Mouse (Mus musculus): ENCODE measurements around the gene Sh3bp1. TPM values are rescaled to one million over a fixed set of nuclear protein-coding genes. Genes with fewer than 3 reads are reported as not detected.

Sh3bp1 gene
- total and polyA plus RNA-seq, 3 experiments, result 34.1 to 1,400 (median 207) TPM

DNA sequence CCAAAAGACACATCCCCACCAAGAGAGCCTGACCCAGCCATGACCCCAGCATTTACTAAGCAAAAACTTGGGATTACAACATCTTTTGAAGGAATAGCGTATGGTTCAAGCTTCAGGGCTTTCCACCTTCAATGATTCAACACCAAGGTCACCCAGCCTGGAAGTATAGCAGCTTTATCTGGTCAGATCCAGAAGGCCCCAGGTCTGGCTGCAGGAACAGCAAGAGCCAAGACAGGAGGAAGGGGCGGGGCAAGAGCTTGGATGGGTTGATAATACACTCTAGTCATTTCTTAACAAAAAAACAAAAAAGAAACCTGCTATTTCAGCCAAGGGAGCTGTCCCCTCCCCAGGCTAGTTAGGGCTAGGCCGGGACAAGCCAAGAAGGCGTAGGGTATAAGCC, 2.1 kb upstream of the Sh3bp1 start:
- Histone ChIP-seq H3K36me3 (replicated peaks) (peaks cover 61% of the 10 kb centered on the region), H3K9me3 (replicated peaks) (no peaks in the 10 kb centered on the region), H3K4me3 (ENCODE audit: low read depth, low read length) (peak overlapping the region; percentile 96; the same call in 1 of the 2 replicates), H3K27me3 (ENCODE audit: insufficient read depth, low read length) (no peaks in the 10 kb centered on the region), H3K4me1 (ENCODE audit: insufficient read depth, low read depth, low read length) (peaks cover 87% of the 10 kb centered on the region)
- DNase-seq (ENCODE audit: low spot score) (no peak), ATAC-seq (ENCODE audit: extremely low read depth, insufficient number of reproducible peaks, low FRiP score, poor library complexity, severe bottlenecking) (no peak)
- TF ChIP-seq GATA2 (IDR thresholded peaks at IDR 0.05; ENCODE audit: borderline replicate concordance, low read depth, low read length) (no peak), GATA1 (IDR thresholded peaks at IDR 0.05; ENCODE audit: borderline replicate concordance, low read length) (no peak), CTCF (IDR thresholded peaks at IDR 0.05; ENCODE audit: low read depth, low read length) (no peak), POLR2AphosphoS5 (IDR thresholded peaks at IDR 0.05; ENCODE audit: insufficient replicate concordance, low read depth, low read length) (no peak)

GRCm38 (mm10) chr15:78898507-78899001, 1.0 kb upstream of the Sh3bp1 start:
- ATAC-seq (ENCODE audit: extremely low read depth, insufficient number of reproducible peaks, low FRiP score, poor library complexity, severe bottlenecking) (no peak), DNase-seq (ENCODE audit: low spot score) (no peak)
- Histone ChIP-seq H3K4me3 (ENCODE audit: low read depth, low read length) (peak overlapping the region; percentile 96), H3K27me3 (ENCODE audit: insufficient read depth, low read length) (no peaks in the 10 kb centered on the region), H3K9me3 (replicated peaks) (no peaks in the 10 kb centered on the region), H3K4me1 (ENCODE audit: insufficient read depth, low read depth, low read length) (peaks cover 87% of the 10 kb centered on the region), H3K36me3 (replicated peaks) (peaks cover 61% of the 10 kb centered on the region)
- TF ChIP-seq TAL1 (conservative IDR thresholded peaks at IDR 0.05; ENCODE audit: low read depth, low read length) (no peak), POLR2AphosphoS5 (IDR thresholded peaks at IDR 0.05; ENCODE audit: insufficient replicate concordance, low read depth, low read length) (no peak), GATA1 (IDR thresholded peaks at IDR 0.05; ENCODE audit: borderline replicate concordance, low read length) (no peak), GATA2 (IDR thresholded peaks at IDR 0.05; ENCODE audit: borderline replicate concordance, low read depth, low read length) (no peak), CTCF (IDR thresholded peaks at IDR 0.05; ENCODE audit: low read depth, low read length) (no peak)

DNA sequence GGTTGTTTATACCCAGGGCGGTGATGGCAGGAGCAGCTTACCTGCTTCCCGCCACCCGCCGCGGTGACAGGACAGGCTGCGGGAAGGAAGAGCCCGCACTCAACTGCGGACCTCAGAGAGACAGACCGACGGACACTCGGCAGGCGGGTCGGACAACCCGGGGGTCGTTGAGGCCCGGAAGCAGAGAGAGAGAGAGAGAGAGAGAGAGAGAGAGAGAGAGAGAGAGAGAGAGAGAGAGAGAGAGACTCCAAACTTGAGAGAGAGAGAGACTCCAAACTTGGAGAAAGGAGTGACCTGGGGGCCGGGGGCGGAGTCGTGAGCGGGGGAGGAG, 194 bp upstream of the Sh3bp1 start, which contains the start of gene Gm49510:
Gene Gm49510, plus strand, starts transcription at position 259 of the 331 bp plus-strand sequence.
- ATAC-seq (ENCODE audit: extremely low read depth, insufficient number of reproducible peaks, low FRiP score, poor library complexity, severe bottlenecking), result no peak
- H3K4me1 ChIP-seq (ENCODE audit: insufficient read depth, low read depth, low read length), result peaks cover 86% of the 10 kb centered on the region
- H3K9me3 ChIP-seq (replicated peaks), result no peaks in the 10 kb centered on the region
- no peak for DNase-seq (ENCODE audit: low spot score)
- peak within 1 kb of the TSS; percentile 96 for H3K4me3 ChIP-seq (ENCODE audit: low read depth, low read length)
- no peaks in the 10 kb centered on the region for H3K27me3 ChIP-seq (ENCODE audit: insufficient read depth, low read length)
- TF ChIP-seq POLR2AphosphoS5 (IDR thresholded peaks at IDR 0.05; ENCODE audit: insufficient replicate concordance, low read depth, low read length) (no peak), GATA1 (IDR thresholded peaks at IDR 0.05; ENCODE audit: borderline replicate concordance, low read length) (no peak), CTCF (IDR thresholded peaks at IDR 0.05; ENCODE audit: low read depth, low read length) (no peak), TAL1 (conservative IDR thresholded peaks at IDR 0.05; ENCODE audit: low read depth, low read length) (no peak), GATA2 (IDR thresholded peaks at IDR 0.05; ENCODE audit: borderline replicate concordance, low read depth, low read length) (no peak)
- H3K36me3 ChIP-seq (replicated peaks), result peaks cover 61% of the 10 kb centered on the region

GRCm38 (mm10) chr15:78900585-78901421, 1.2 kb downstream of the Sh3bp1 start:
- TF ChIP-seq CTCF (IDR thresholded peaks at IDR 0.05; ENCODE audit: low read depth, low read length), result no peak
- no peak for TF ChIP-seq GATA1 (IDR thresholded peaks at IDR 0.05; ENCODE audit: borderline replicate concordance, low read length)
- no peak for TF ChIP-seq POLR2AphosphoS5 (IDR thresholded peaks at IDR 0.05; ENCODE audit: insufficient replicate concordance, low read depth, low read length)
- TF ChIP-seq TAL1 (conservative IDR thresholded peaks at IDR 0.05; ENCODE audit: low read depth, low read length), result no peak
- no peak for TF ChIP-seq GATA2 (IDR thresholded peaks at IDR 0.05; ENCODE audit: borderline replicate concordance, low read depth, low read length)
- Histone ChIP-seq H3K9me3 (replicated peaks) (no peaks in the 10 kb centered on the region), H3K36me3 (replicated peaks) (peaks cover 61% of the 10 kb centered on the region), H3K4me3 (ENCODE audit: low read depth, low read length) (peak overlapping the region; percentile 96), H3K4me1 (ENCODE audit: insufficient read depth, low read depth, low read length) (peaks cover 86% of the 10 kb centered on the region), H3K27me3 (ENCODE audit: insufficient read depth, low read length) (no peaks in the 10 kb centered on the region)
- DNase-seq (ENCODE audit: low spot score), result no peak
- no peak for ATAC-seq (ENCODE audit: extremely low read depth, insufficient number of reproducible peaks, low FRiP score, poor library complexity, severe bottlenecking)

DNA sequence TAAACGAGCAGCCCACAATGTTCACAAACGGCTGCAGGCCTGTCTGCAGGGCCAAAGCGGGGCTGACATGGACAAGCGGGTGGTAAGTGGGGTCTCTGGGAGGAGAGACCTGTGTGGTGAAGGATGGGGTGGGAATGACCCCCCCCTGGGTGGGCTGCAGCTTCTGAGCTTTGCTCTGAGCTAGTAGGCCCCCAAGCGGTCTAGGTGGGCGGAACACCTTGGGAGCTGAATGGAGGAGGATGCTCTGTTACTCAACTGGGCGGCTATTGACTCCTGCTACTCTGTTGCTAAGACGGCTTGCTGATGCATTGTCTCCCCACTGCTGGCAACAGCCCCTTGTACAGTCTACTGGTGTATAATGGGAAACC, 1.8 kb downstream of the Sh3bp1 start:
- H3K4me1 ChIP-seq (ENCODE audit: insufficient read depth, low read depth, low read length), result peaks cover 85% of the 10 kb centered on the region
- ATAC-seq (ENCODE audit: extremely low read depth, insufficient number of reproducible peaks, low FRiP score, poor library complexity, severe bottlenecking), result no peak
- peak overlapping the region; percentile 96 for H3K4me3 ChIP-seq (ENCODE audit: low read depth, low read length)
- TF ChIP-seq GATA2 (IDR thresholded peaks at IDR 0.05; ENCODE audit: borderline replicate concordance, low read depth, low read length) (no peak), CTCF (IDR thresholded peaks at IDR 0.05; ENCODE audit: low read depth, low read length) (0 out of 2 replicates have a peak, but pooled peaks have one; percentile 9)
- H3K36me3 ChIP-seq (replicated peaks), result peaks cover 61% of the 10 kb centered on the region
- H3K27me3 ChIP-seq (ENCODE audit: insufficient read depth, low read length), result no peaks in the 10 kb centered on the region
- no peak for DNase-seq (ENCODE audit: low spot score)
- H3K9me3 ChIP-seq (replicated peaks), result no peaks in the 10 kb centered on the region

GRCm38 (mm10) chr15:78903243-78903642, 3.7 kb downstream of the Sh3bp1 start:
- H3K27me3 ChIP-seq (ENCODE audit: insufficient read depth, low read length), result no peaks in the 10 kb centered on the region
- peaks cover 79% of the 10 kb centered on the region for H3K4me1 ChIP-seq (ENCODE audit: insufficient read depth, low read depth, low read length)
- H3K36me3 ChIP-seq (replicated peaks), result peaks cover 78% of the 10 kb centered on the region
- H3K4me3 ChIP-seq (ENCODE audit: low read depth, low read length), result peak overlapping the region; percentile 65; the same call in 1 of the 2 replicates
- no peak for DNase-seq (ENCODE audit: low spot score)
- no peaks in the 10 kb centered on the region for H3K9me3 ChIP-seq (replicated peaks)
- TF ChIP-seq CTCF (IDR thresholded peaks at IDR 0.05; ENCODE audit: low read depth, low read length) (peak; percentile 94), GATA1 (IDR thresholded peaks at IDR 0.05; ENCODE audit: borderline replicate concordance, low read length) (no peak)
- no peak for ATAC-seq (ENCODE audit: extremely low read depth, insufficient number of reproducible peaks, low FRiP score, poor library complexity, severe bottlenecking)
